Mouse (Mus musculus) retina, embryonic 14.5 days (tissue): Measurements from ENCODE around the gene Psmc2.
A peak's percentile ranks its signal among the peaks of the same experiment; 100 is the strongest.

Experiments used
- DNase-seq: peaks from one replicate; pipeline ENCODE4 v3.0.0-alpha.2; 2015; ENCODE audit warnings: low spot score

Gene Psmc2

DNA sequence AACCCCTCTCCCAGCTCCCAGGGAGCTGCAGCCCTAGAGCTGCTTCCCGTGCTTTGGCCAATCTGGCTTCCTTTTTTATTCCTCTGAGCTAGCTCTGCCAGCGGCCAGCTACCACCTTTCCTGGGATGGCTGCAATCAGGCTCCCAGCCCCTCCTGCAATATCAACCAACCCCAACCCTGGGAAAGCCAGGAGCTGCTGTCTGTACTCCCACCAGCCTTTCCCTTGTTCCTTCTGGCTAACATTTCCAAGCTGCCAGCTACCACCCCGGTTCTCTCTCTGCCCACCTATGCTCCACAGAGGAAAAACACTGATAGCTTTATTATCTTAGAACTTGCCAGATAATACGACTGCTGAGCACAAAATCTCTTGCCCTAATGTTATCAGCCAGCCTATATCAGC lies 19.8 kb downstream of the Psmc2 start:
- DNase-seq, result no peak

DNA sequence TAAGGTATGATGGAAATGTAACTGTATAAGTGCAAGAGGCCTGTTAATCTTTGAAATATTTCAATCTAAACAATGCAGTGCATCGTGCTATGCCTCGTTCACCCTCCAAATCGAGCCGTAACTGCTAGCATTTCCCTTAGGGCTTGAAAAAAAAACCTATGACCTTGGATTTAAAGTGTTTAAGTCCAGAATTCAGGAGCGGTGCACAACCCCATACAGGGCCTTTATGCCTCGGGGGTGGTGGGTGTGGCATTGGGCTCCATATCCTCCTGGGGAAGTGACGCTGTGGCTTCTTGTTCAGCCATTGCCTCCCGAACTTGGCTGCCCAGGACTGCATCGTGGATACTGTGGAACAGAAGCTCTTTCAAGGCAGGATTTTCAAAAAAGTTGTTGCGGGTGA lies 25.8 kb downstream of the Psmc2 start:
- DNase-seq, result no peak

DNA sequence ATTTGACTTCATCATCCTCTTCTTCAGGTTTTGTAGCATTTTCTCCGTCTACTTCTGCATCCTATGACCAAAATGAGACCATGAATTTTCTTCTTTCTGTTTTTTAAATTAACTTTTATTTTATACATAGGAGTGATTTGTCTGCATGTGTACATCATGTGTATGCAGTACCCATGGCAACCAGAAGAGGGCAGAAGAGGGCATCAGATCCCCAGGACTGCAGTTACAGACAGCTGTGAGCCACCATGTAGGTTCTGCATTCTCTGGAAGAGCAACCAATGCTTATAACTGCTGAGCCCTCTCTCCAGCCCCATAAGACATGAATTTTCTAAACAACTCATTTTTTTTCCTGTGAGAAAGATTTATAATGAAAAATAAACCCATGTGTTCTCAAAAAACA lies 28.9 kb downstream of the Psmc2 start:
- peak; percentile 55 for DNase-seq

DNA sequence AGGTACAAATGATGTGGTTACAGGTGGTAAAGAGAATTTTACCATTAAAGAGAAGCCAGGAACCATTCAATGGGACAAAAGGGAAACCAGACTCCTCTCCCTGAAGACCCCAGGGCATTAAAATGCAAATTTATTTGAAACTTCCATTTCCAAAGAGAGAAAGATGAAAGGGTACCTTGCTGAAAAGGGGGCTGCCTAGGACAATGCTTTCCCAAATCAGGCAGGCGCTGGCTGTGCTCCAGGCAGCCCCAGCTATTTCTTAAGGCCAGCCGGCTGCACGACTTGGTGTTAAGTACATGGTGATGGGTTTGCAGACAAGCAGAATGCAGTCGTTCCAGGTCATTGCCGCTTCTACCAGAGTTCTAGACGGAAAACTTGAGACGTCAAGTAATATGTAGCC lies 41.3 kb downstream of the Psmc2 start:
- DNase-seq, result no peak

DNA sequence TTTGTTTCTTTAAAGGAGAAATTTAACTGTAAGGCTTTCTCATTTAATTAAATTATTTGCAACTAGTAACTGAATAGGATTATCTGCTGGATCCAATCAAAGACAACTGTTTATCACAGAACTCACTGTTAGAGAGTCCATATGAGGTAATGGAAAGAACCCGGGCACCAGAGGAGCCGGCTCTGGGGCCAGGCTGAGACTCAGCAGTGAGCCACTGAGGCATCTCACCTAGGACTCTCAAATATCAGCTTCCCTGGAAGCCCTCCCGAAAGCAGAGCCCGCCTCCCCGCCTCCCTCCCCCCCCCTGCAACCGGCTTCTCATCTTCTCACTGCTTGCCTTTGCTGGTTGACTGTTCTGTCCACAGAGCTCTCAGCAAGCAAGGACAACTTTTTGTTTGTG lies 42.6 kb downstream of the Psmc2 start:
- DNase-seq, result peak; percentile 5

DNA sequence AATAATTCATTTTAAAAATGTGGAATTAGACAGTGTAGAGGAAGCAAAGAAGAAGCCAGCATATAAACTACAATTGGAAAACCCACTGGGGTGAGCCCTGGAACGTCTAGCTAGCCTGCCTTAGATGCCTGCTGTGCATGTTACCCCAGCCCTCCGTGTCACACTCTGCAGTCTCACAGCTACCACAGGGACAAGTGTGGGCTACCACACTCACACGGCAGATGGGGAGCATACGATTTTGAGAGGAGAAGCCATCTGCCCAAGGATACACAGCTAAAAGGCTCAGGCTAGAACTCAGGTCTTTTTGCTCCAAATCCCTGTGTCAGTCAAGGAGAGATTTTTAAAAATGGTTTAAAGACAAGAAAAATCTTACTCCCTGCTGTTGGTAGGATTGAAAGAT lies 43.8 kb downstream of the Psmc2 start:
- DNase-seq, result no peak

DNA sequence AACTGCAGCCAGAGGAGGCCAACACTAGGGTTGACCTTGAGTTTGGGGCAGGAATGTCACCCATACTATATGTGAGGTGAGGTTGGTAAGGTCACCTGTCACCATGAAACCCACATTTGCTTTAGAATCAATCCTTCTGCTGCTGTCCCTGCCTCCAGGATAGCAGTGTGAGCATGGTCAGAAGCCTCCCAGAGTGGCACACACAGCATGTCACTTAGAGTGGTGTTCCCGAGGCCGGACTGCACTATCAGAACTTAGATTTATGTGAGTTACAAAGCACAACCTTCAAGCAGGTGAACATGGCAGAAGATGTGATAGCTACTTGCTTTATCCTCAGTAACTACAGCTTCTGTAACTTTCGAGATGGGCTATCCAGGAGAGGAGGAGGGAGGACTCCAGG lies 46.7 kb downstream of the Psmc2 start:
- no peak for DNase-seq

DNA sequence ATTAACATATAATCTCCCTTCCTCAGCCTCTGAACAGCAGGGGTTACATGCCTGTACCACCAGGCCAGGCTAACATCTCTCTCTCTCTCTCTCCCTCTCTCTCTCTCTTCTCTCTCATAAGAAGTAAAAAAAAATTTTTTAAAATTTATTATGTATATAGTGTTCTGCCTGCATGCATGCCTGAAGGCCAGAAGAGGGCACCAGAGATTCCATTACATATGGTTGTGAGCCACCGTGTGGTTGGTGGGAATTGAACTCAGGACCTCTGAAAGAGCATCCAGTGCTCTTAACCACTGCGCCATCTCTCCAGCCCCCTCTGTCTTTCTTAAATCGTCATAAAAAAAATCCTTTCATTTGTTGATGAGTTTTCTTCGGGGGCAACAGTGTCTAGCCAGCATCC lies 59.6 kb downstream of the Psmc2 start:
- DNase-seq, result peak; percentile 16

DNA sequence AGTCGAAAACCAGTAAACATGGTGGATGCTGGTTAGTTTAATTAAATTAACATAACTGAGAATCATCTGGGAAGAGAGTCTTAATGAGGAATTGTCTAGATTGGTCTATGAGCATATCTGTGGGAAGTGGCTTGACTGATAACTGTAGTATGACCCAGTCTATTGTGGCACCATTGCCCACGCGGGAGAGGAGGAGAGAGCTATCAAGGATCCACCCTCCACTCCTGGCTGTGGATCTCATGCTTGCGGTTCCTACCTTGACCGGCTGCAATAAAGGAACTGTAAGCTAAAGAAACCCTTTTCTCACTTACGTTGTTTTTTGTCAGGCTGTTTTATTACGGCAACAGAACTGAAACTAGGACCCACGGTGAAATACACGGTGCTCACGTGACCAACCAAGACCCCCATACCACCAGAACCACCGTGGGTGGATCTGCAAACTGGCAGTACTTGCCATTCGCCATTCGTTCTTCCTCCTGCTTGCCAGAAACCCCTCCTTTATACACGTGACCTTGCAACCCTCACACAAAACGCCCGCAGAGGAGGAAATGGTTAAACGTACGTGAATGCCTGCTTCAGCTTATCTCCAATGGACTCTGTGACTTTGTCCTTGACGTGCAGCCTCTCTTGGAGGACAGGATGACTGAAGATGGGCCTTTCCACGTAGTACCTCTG lies 61.7 kb downstream of the Psmc2 start:
- DNase-seq, result no peak

DNA sequence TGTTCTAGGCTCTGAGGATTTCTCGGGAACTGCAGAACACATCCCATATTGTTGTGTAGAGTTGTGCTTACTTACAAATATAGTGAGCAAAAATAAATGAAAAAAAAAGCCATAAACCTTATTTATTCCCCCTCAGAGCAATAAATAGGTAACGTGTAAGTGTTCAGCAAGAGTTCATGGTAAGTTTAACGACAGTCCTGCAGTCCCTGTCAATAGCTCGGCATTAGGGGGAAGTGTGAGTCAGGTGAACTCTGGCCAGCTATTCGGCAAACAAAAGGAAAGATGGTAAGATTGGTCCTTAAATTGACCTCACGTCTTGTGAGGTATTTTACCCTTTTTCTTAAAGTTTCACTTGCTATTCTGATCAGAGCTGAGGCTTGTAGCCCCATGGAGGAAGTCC lies 62.4 kb downstream of the Psmc2 start:
- DNase-seq, result no peak

DNA sequence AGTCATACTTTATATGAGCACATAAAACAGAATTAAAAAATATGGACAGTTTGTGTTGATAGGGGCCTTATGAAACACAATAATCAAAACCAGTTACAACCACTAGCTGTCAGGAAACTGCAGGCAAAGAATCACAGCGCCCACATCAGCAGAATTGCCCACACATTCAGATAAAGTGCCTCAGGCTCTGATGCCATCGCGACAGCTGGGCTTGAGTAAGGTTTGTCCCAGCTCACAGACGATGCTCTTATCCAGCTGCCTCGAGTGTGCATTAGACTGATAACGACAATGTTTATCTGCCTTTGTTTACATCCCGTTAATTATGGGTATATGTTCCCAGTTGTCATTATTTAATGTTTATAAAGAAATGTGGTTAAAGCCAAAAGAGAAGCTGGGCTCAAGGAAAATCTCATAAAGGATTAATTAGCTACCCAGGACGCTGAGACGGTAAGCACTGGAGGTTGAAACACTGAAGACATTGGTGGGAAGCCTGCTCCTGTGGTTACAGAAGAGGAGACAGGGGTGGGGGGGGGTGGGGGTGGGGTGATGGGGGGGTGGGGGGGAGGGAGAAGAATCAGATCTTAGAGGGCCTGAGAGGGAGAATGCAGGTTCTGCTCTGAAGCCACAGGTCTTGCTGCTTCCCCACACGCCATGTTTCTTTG lies 66.7 kb downstream of the Psmc2 start:
- peak; percentile 45 for DNase-seq
